Mouse (Mus musculus) ovary, postnatal 36 days (tissue): ENCODE data around the gene Pln.

Experiments
- DNase-seq: peaks from one replicate; pipeline ENCODE4 v3.0.0; 2022; ENCODE audit warnings: low spot score, mixed read lengths

Pln gene

GRCm38 (mm10) chr10:53367265-53367664 lies 29.8 kb downstream of the Pln start:
- no peak for DNase-seq

- no peak for DNase-seq
Observed at GRCm38 (mm10) chr10:53373885-53374578, 36.6 kb downstream of the Pln start.

GRCm38 (mm10) chr10:53377096-53377495 lies 39.6 kb downstream of the Pln start:
- DNase-seq, result no peak

GRCm38 (mm10) chr10:53378296-53378695 lies 40.8 kb downstream of the Pln start:
- no peak for DNase-seq

GRCm38 (mm10) chr10:53378981-53379708 lies 41.7 kb downstream of the Pln start:
- no peak for DNase-seq

GRCm38 (mm10) chr10:53379709-53380106 lies 42.2 kb downstream of the Pln start, which contains the start of gene Cep85l:
Cep85l (minus strand) TSS chr10:53379947.
- peak; percentile 90 for DNase-seq

- no peak for DNase-seq
Observed at GRCm38 (mm10) chr10:53382696-53383365, 45.4 kb downstream of the Pln start.

GRCm38 (mm10) chr10:53384896-53385295 lies 47.4 kb downstream of the Pln start:
- DNase-seq, result no peak

GRCm38 (mm10) chr10:53385438-53385837 lies 48.0 kb downstream of the Pln start:
- DNase-seq, result no peak

- DNase-seq, result no peak
Observed at GRCm38 (mm10) chr10:53388227-53388920, 50.9 kb downstream of the Pln start.

- no peak for DNase-seq
Observed at GRCm38 (mm10) chr10:53394923-53395629, 57.6 kb downstream of the Pln start.
